Mouse (Mus musculus): ENCODE results near the gene Slc25a13.

DNA sequence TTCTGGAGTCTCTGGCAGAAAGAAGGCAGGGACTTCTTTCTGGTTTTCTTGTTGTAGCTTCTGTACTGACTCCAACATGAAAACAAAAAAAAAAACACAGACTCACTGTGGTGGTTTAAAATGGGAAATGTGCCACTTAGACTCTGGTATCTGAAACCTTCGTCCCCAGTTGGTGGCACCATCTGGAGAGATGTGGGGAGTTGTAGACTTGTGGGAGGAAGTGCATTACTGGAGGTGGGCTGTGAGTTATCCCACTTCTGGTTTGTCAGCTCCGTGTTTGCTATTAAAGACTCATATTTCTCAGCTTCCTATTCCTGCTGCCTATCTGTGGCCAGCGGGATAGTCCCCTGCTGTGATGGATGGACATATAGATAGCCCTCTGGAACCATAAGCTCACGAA lies 139.7 kb downstream of the Slc25a13 start:
- TF ChIP-seq POLR2A (IDR thresholded peaks at IDR 0.05; ENCODE audit: extremely low read depth, insufficient read depth, low read length) (no peak), CTCF (IDR thresholded peaks at IDR 0.05; ENCODE audit: extremely low read depth, insufficient read depth, low read length) (no peak)
